Mouse (Mus musculus) spleen, postnatal 14 days (tissue): ENCODE data around the gene Mapk1ip1l.

ENCODE experiments used
- DNase-seq, 2 experiments: peaks; one replicate each; pipeline ENCODE4 v3.0.0; 2021 to 2022; ENCODE audit warnings: low spot score in 2 of 2

The Mapk1ip1l gene

GRCm38 (mm10) chr14:47361418-47361817, 63.4 kb downstream of the Mapk1ip1l start:
- no peak for DNase-seq

GRCm38 (mm10) chr14:47361899-47362298, 63.8 kb downstream of the Mapk1ip1l start:
- DNase-seq: no peak

DNA sequence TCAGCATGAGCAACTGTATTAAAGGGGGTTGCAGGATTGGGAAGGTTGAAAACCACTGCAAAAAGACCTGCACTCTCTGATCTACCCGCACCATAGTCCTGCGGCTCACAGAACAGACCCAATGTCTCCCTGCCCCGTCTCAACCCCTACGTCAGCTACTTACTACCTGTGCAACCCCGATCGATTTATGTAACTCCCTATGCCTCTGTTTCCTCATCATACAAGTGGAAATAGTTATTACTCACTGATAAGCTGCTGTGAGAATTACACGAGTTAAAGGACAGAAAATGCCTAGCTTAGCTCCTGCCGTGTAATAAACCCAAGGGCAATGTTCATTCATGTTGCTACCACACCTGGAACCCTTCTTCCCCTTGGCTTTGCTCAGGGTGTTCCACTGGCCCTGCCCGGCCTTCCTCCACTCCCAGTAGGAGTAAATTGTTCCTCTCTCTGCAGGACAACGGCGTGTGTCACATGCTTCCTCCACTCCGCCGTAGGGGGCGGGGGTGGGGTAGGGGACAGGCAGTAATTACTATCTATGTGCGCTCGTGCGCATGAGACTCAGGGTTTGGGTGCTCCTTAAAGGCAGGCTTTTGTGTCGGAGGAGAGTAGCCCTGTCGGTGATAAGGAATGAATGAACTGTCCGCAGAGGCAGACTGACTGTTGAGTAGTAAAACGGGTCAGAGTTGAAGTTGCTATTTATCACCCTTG, 66.8 kb downstream of the Mapk1ip1l start:
- DNase-seq: no peak

DNA sequence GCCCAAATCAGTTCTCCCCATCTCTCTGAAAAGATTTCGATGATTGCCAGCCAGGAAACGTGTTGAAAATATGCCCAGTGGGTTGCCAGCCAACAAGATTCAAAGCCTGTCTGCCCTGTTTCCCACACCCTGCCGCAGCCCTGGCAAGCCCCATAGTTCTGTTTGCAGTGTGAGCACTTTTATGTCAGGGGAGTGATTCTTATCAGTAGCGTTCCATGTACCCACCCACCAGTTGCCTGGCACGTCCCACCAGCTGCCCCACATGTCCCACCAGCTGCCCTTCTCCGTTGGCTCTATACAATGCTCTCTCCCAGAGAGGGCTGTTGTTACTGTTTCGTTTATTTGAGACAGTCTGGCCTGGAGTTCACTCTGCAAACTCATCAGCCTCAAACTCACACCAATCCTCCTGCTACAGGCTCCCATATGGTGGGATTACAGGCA, 68.8 kb downstream of the Mapk1ip1l start:
- no peak for DNase-seq

- no peak for DNase-seq
These were observed 69.4 kb downstream of the Mapk1ip1l start, which contains the start of gene Lgals3 for GRCm38 (mm10) chr14:47367461-47367860. Gene Lgals3 (plus strand): TSS chr14:47367751.

GRCm38 (mm10) chr14:47369741-47370140, 71.7 kb downstream of the Mapk1ip1l start:
- DNase-seq: no peak

- DNase-seq: no peak
These were observed 72.7 kb downstream of the Mapk1ip1l start for GRCm38 (mm10) chr14:47370790-47371189.

DNA sequence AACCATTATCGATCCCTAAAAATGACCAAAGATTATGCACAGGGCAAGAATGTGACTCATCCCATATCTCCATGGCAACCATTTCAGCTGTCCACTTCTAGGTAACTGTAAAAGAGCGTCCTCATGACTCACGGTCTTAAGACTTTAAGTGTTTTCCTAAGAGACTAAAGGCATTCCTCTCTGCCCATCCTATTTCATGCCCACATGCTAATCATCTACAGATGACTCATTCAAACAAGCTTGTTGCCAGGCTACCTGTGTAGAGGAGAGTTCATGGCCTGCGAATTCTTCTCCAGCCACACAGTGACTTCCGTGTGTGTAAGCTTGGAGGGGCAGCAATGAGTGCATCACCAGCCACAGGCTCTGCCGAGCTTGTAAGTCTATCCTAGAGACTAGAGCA, 73.6 kb downstream of the Mapk1ip1l start:
- no peak for DNase-seq
